30 mouse cellular contexts compared by ENCODE assay signal in genomic region chr10:14040716-14041470, GRCm38 (mm10).
A peak's percentile ranks its signal among the peaks of the same experiment; 100 is the strongest.
DNase-seq lines count a peak whose midpoint lies in the region; ATAC-seq and TF ChIP-seq lines count a peak whose summit lies in the region.
"Had no signal": no experiment of that assay in that cellular context is flagged by ENCODE, and none has a peak within 500 bp of the region (broad histone marks: within the 10 kb centered on the region; RNA-seq: fewer than 3 reads in every experiment).

No protein-coding gene starts in this region.

- intact Hi-C loops in left cerebral cortex, postnatal 4 days (cut with DNase I): no loop called here

- WGBS in heart, embryonic 10.5 days: 77% methylated on average over 9 of the region's 9 CpGs
- WGBS in lung, postnatal 0 days: 75% methylated on average over 9 of the region's 9 CpGs
- WGBS in embryonic facial prominence, embryonic 10.5 days: 74% methylated on average over 9 of the region's 9 CpGs

- TF ChIP-seq POLR2A in myocyte (IDR thresholded peaks at IDR 0.05; ENCODE audit: insufficient read length, low read depth): no peak

- H3K79me2 ChIP-seq in myocyte (ENCODE audit: control insufficient read depth, insufficient read depth): peaks cover 40% of the 10 kb centered on the region

- TF ChIP-seq EP300 in lung, postnatal 0 days (IDR thresholded peaks at IDR 0.05): no peak

- peaks cover 28% of the 10 kb centered on the region for H3K4me1 ChIP-seq in heart, embryonic 10.5 days
- no peaks in the 10 kb centered on the region for H3K4me1 ChIP-seq in lung, postnatal 0 days (ENCODE audit: insufficient read depth, low read depth, low read length)
- H3K4me1 ChIP-seq in embryonic facial prominence, embryonic 10.5 days: peaks cover 31% of the 10 kb centered on the region

- H3ac ChIP-seq in myocyte (ENCODE audit: control insufficient read depth, insufficient read length): no peak overlapping the region

- H3K27ac ChIP-seq in heart, embryonic 10.5 days: no peak overlapping the region; the same call in 1 of the 2 replicates
- H3K27ac ChIP-seq in lung, postnatal 0 days (ENCODE audit: low read length): no peak overlapping the region
- H3K27ac ChIP-seq in embryonic facial prominence, embryonic 10.5 days (replicated peaks): no peak overlapping the region; the same call in 1 of the 2 replicates
- H3K27ac ChIP-seq: embryonic facial prominence, embryonic 12.5 days; forebrain, embryonic 10.5 days; forebrain, embryonic 15.5 days; hindbrain, embryonic 10.5 days; hindbrain, embryonic 15.5 days; kidney, postnatal 0 days; limb, embryonic 15.5 days; liver, embryonic 14.5 days; midbrain, embryonic 10.5 days; neural tube, embryonic 15.5 days had no signal

- no peak overlapping the region for H3K4me2 ChIP-seq in lung, postnatal 0 days (replicated peaks; ENCODE audit: low read depth, low read length)
- H3K4me2 ChIP-seq in myocyte (ENCODE audit: low read depth): peak overlapping the region; percentile 52
- H3K4me2 ChIP-seq: embryonic facial prominence, embryonic 12.5 days; forebrain, embryonic 15.5 days; heart, embryonic 12.5 days; hindbrain, embryonic 15.5 days; limb, embryonic 15.5 days; neural tube, embryonic 15.5 days had no signal

- no peaks in the 10 kb centered on the region for H3K9me3 ChIP-seq in heart, embryonic 10.5 days
- no peaks in the 10 kb centered on the region for H3K9me3 ChIP-seq in lung, postnatal 0 days (ENCODE audit: low read length)
- no peaks in the 10 kb centered on the region for H3K9me3 ChIP-seq in embryonic facial prominence, embryonic 10.5 days
- H3K9me3 ChIP-seq: embryonic facial prominence, embryonic 12.5 days; forebrain, embryonic 10.5 days; forebrain, embryonic 15.5 days; heart, embryonic 12.5 days; hindbrain, embryonic 10.5 days; hindbrain, embryonic 15.5 days; limb, embryonic 15.5 days; midbrain, embryonic 10.5 days; neural tube, embryonic 15.5 days had no signal

- no peaks in the 10 kb centered on the region for H3K27me3 ChIP-seq in heart, embryonic 10.5 days (ENCODE audit: insufficient read depth, poor library complexity, severe bottlenecking)
- H3K27me3 ChIP-seq in lung, postnatal 0 days (replicated peaks; ENCODE audit: insufficient read depth, low read length): no peaks in the 10 kb centered on the region
- no peaks in the 10 kb centered on the region for H3K27me3 ChIP-seq in embryonic facial prominence, embryonic 10.5 days (replicated peaks; ENCODE audit: low read depth, poor library complexity, severe bottlenecking)
- no peaks in the 10 kb centered on the region for H3K27me3 ChIP-seq in myocyte (ENCODE audit: control insufficient read depth, insufficient read depth, insufficient read length)
- H3K27me3 ChIP-seq: embryonic facial prominence, embryonic 12.5 days; forebrain, embryonic 15.5 days; heart, embryonic 12.5 days; hindbrain, embryonic 15.5 days; limb, embryonic 15.5 days; neural tube, embryonic 15.5 days; Patski had no signal

- no peak overlapping the region for H3K4me3 ChIP-seq in heart, embryonic 10.5 days
- no peak overlapping the region for H3K4me3 ChIP-seq in lung, postnatal 0 days (ENCODE audit: low read depth, low read length)
- H3K4me3 ChIP-seq in embryonic facial prominence, embryonic 10.5 days: no peak overlapping the region
- no peak overlapping the region for H3K4me3 ChIP-seq in myocyte
- H3K4me3 ChIP-seq: embryonic facial prominence, embryonic 12.5 days; forebrain, embryonic 10.5 days; forebrain, embryonic 15.5 days; heart, embryonic 12.5 days; hindbrain, embryonic 10.5 days; hindbrain, embryonic 15.5 days; limb, embryonic 15.5 days; midbrain, embryonic 10.5 days; neural tube, embryonic 15.5 days had no signal

- ATAC-seq in lung, postnatal 0 days: no peak
- ATAC-seq: forebrain, embryonic 15.5 days; Patski had no signal

- no peaks in the 10 kb centered on the region for H3K36me3 ChIP-seq in heart, embryonic 10.5 days
- no peaks in the 10 kb centered on the region for H3K36me3 ChIP-seq in lung, postnatal 0 days (ENCODE audit: insufficient read depth, low read length)
- H3K36me3 ChIP-seq in embryonic facial prominence, embryonic 10.5 days (replicated peaks): no peaks in the 10 kb centered on the region
- no peaks in the 10 kb centered on the region for H3K36me3 ChIP-seq in myocyte (ENCODE audit: control insufficient read depth, insufficient read depth)
- H3K36me3 ChIP-seq: embryonic facial prominence, embryonic 12.5 days; forebrain, embryonic 10.5 days; forebrain, embryonic 15.5 days; heart, embryonic 12.5 days; hindbrain, embryonic 10.5 days; hindbrain, embryonic 15.5 days; limb, embryonic 15.5 days; midbrain, embryonic 10.5 days; neural tube, embryonic 15.5 days had no signal

- no peak overlapping the region for H3K9ac ChIP-seq in lung, postnatal 0 days (replicated peaks; ENCODE audit: low read depth)
- H3K9ac ChIP-seq: embryonic facial prominence, embryonic 12.5 days; forebrain, embryonic 15.5 days; heart, embryonic 12.5 days; hindbrain, embryonic 15.5 days; limb, embryonic 15.5 days; liver, embryonic 14.5 days; neural tube, embryonic 15.5 days had no signal

- peak; percentile 55 for DNase-seq in heart, embryonic 10.5 days (ENCODE audit: low spot score)
- no peak for DNase-seq in heart, adult 8-10 months (ENCODE audit: low spot score)
- no peak for DNase-seq in lung, postnatal 0 days (ENCODE audit: low spot score)
- no peak for DNase-seq in lung, postnatal 25 days (ENCODE audit: low spot score)
- DNase-seq in embryonic facial prominence, embryonic 10.5 days (ENCODE audit: low spot score): peak; percentile 42
- no peak for DNase-seq in urinary bladder, postnatal 4 days (ENCODE audit: low spot score in 2 of 2)
- DNase-seq in left cerebral cortex, postnatal 4 days: no peak
- DNase-seq: adrenal gland, postnatal 10 days; cerebellum, adult 8-10 months; cerebellum, postnatal 25 days; gastrocnemius, postnatal 10 days; heart, postnatal 10 days; kidney, adult 8-10 months; kidney, postnatal 4 days; lung, adult 2 months; lung, postnatal 14 days; thymus, postnatal 4 days had no signal

- 0 out of 2 replicates have a peak, but pooled peaks have one; percentile 4 for TF ChIP-seq CTCF in lung, postnatal 0 days (IDR thresholded peaks at IDR 0.05)

TF ChIP-seq in myocyte, 11 proteins besides CTCF, POLR2A, EP300 and RAD21:
- no peak for TF ChIP-seq POLR2AphosphoS2 (IDR thresholded peaks at IDR 0.05; ENCODE audit: insufficient read length, low read depth)
- no peak for TF ChIP-seq REST (IDR thresholded peaks at IDR 0.05; ENCODE audit: insufficient read depth, insufficient read length)
- no peak for TF ChIP-seq MYOG (IDR thresholded peaks at IDR 0.05; ENCODE audit: control insufficient read depth in 1 of 3, insufficient read depth in 1 of 3, insufficient read length in 2 of 3, low read depth in 2 of 3)
- TF ChIP-seq TCF3 (IDR thresholded peaks at IDR 0.05; ENCODE audit: insufficient read length, low read depth): no peak
- no peak for TF ChIP-seq MYOD1 (IDR thresholded peaks at IDR 0.05; ENCODE audit: control insufficient read depth in 1 of 3, insufficient read length in 2 of 3, low read depth in 2 of 3)
- no peak for TF ChIP-seq USF1 (IDR thresholded peaks at IDR 0.05; ENCODE audit: low read depth)
- no peak for TF ChIP-seq TCF12 (IDR thresholded peaks at IDR 0.05; ENCODE audit: insufficient read depth, poor library complexity, severe bottlenecking)
- TF ChIP-seq MAX (IDR thresholded peaks at IDR 0.05; ENCODE audit: low read depth): no peak
- TF ChIP-seq E2F4 (IDR thresholded peaks at IDR 0.05; ENCODE audit: insufficient read depth): no peak
- no peak for TF ChIP-seq SRF (IDR thresholded peaks at IDR 0.05; ENCODE audit: control insufficient read depth, insufficient read length, low read depth)
- no peak for TF ChIP-seq CEBPB (IDR thresholded peaks at IDR 0.05; ENCODE audit: insufficient read depth, poor library complexity, severe bottlenecking)
TF ChIP-seq in myocyte: peak in this region for 0.

Comparison
In these comparisons a context has a peak if more than half of its experiments do, and no peak if none do; other contexts are left out.
1. DNase-seq: peak in heart, embryonic 10.5 days (single experiment) and embryonic facial prominence, embryonic 10.5 days (single experiment); none in heart, adult 8-10 months (single experiment), lung, postnatal 0 days (single experiment), lung, postnatal 25 days (single experiment), urinary bladder, postnatal 4 days (0 of 2) and left cerebral cortex, postnatal 4 days (single experiment).